Mouse (Mus musculus): ENCODE results near the gene Tomm70a. TPM values are rescaled to one million over a fixed set of nuclear protein-coding genes. Genes with fewer than 3 reads are reported as not detected.

The Tomm70a gene
- total and polyA plus RNA-seq, 3 experiments, result 97.4 to 162 (median 123) TPM

GRCm38 (mm10) chr16:57106185-57106960, 15.1 kb upstream of the Tomm70a start:
- H3K4me3 ChIP-seq (ENCODE audit: control insufficient read depth in 1 of 2, insufficient read depth in 1 of 2, low read depth in 2 of 2, low read length in 2 of 2), result no peak overlapping the region
- H3K9me3 ChIP-seq (replicated peaks; ENCODE audit: insufficient read depth, low read length), result no peaks in the 10 kb centered on the region
- H3K9ac ChIP-seq (ENCODE audit: control insufficient read depth, low read depth, low read length, poor library complexity, severe bottlenecking), result no peak overlapping the region
- H3K79me2 ChIP-seq (ENCODE audit: control insufficient read depth, insufficient read depth, low read length, poor library complexity), result no peaks in the 10 kb centered on the region
- peaks cover 9 to 21% of the 10 kb centered on the region in 2 experiments for H3K27me3 ChIP-seq (ENCODE audit: control insufficient read depth in 1 of 2, insufficient read depth in 2 of 2, low read length in 2 of 2)
- no peak overlapping the region for H3K27ac ChIP-seq (ENCODE audit: control insufficient read depth, low read depth, low read length)
- no peak for DNase-seq (ENCODE audit: low read depth, low spot score)
- no peak for TF ChIP-seq TAL1 (IDR thresholded peaks at IDR 0.05; ENCODE audit: low read length)
- no peak for TF ChIP-seq ZNF384 (IDR thresholded peaks at IDR 0.05; ENCODE audit: low read depth, low read length)
- no peak for TF ChIP-seq MXI1 (IDR thresholded peaks at IDR 0.05; ENCODE audit: low read depth, low read length)
- no peak for TF ChIP-seq MAX (IDR thresholded peaks at IDR 0.05; ENCODE audit: low read length)
- no peak for TF ChIP-seq SIN3A (IDR thresholded peaks at IDR 0.05; ENCODE audit: low read length)
- no peak for TF ChIP-seq GATA1 (IDR thresholded peaks at IDR 0.05; ENCODE audit: low read depth, low read length)
- H3K36me3 ChIP-seq (ENCODE audit: control insufficient read depth in 1 of 2, insufficient read depth in 2 of 2, low read length in 2 of 2), result no peaks in the 10 kb centered on the region
- no peaks in the 10 kb centered on the region for H3K4me1 ChIP-seq (ENCODE audit: control insufficient read depth in 1 of 2, insufficient read depth in 2 of 2, low read length in 2 of 2)

- TF ChIP-seq CTCF (IDR thresholded peaks at IDR 0.05 in 2 of 3, conservative IDR thresholded peaks at IDR 0.05 in 1 of 3; ENCODE audit: control insufficient read depth in 1 of 3, insufficient read depth in 1 of 3, low read depth in 2 of 3, low read length in 3 of 3, poor library complexity in 1 of 3, severe bottlenecking in 1 of 3) (peak; percentile 14 to 73 (median 16); a peak in 3 of 6 replicates), ZC3H11A (IDR thresholded peaks at IDR 0.05; ENCODE audit: low read depth, low read length) (peak; percentile 66), SIN3A (IDR thresholded peaks at IDR 0.05; ENCODE audit: low read length) (peak; percentile 37; the same call in 1 of the 2 replicates), RCOR1 (IDR thresholded peaks at IDR 0.05; ENCODE audit: low read depth, low read length) (peak; percentile 42; the same call in 1 of the 2 replicates), SMC3 (IDR thresholded peaks at IDR 0.05; ENCODE audit: low read depth, low read length) (peak; percentile 71), MYB (IDR thresholded peaks at IDR 0.05; ENCODE audit: low read depth, low read length) (no peak), RAD21 (IDR thresholded peaks at IDR 0.05; ENCODE audit: low read depth, low read length) (peak; percentile 77), E2F4 (IDR thresholded peaks at IDR 0.05; ENCODE audit: borderline replicate concordance, low read depth, low read length) (no peak)
- H3K4me3 ChIP-seq (ENCODE audit: control insufficient read depth in 1 of 2, insufficient read depth in 1 of 2, low read depth in 2 of 2, low read length in 2 of 2), result no peak overlapping the region
- no peaks in the 10 kb centered on the region for H3K9me3 ChIP-seq (replicated peaks; ENCODE audit: insufficient read depth, low read length)
- no peaks in the 10 kb centered on the region for H3K79me2 ChIP-seq (ENCODE audit: control insufficient read depth, insufficient read depth, low read length, poor library complexity)
- H3K27ac ChIP-seq (ENCODE audit: control insufficient read depth, low read depth, low read length), result no peak overlapping the region
- peaks cover 6 to 22% of the 10 kb centered on the region in 2 experiments for H3K27me3 ChIP-seq (ENCODE audit: control insufficient read depth in 1 of 2, insufficient read depth in 2 of 2, low read length in 2 of 2)
- H3K9ac ChIP-seq (ENCODE audit: control insufficient read depth, low read depth, low read length, poor library complexity, severe bottlenecking), result no peak overlapping the region
- peaks cover 0 to 15% of the 10 kb centered on the region in 2 experiments; a peak in 2 of 4 replicates for H3K36me3 ChIP-seq (ENCODE audit: control insufficient read depth in 1 of 2, insufficient read depth in 2 of 2, low read length in 2 of 2)
- peaks cover 0 to 13% of the 10 kb centered on the region in 2 experiments; a peak in 1 of 4 replicates for H3K4me1 ChIP-seq (ENCODE audit: control insufficient read depth in 1 of 2, insufficient read depth in 2 of 2, low read length in 2 of 2)
- peak; percentile 51 for DNase-seq (ENCODE audit: low read depth, low spot score)
These were observed 5.4 kb upstream of the Tomm70a start for GRCm38 (mm10) chr16:57116066-57116465.

GRCm38 (mm10) chr16:57117562-57117961, 3.9 kb upstream of the Tomm70a start:
- TF ChIP-seq MXI1 (IDR thresholded peaks at IDR 0.05; ENCODE audit: low read depth, low read length) (peak; percentile 44), GATA1 (IDR thresholded peaks at IDR 0.05; ENCODE audit: low read depth, low read length) (peak; percentile 48), EP300 (IDR thresholded peaks at IDR 0.05; ENCODE audit: low read depth in 1 of 2, low read length in 2 of 2) (peak; percentile 54 to 60; a peak in 3 of 4 replicates), E2F4 (IDR thresholded peaks at IDR 0.05; ENCODE audit: borderline replicate concordance, low read depth, low read length) (no peak), TCF12 (IDR thresholded peaks at IDR 0.05; ENCODE audit: low read depth, low read length) (0 out of 2 replicates have a peak, but pooled peaks have one; percentile 29), TBP (IDR thresholded peaks at IDR 0.05; ENCODE audit: low read depth, low read length) (no peak), ZKSCAN1 (IDR thresholded peaks at IDR 0.05; ENCODE audit: low read depth, low read length) (no peak)

More at GRCm38 (mm10) chr16:57117562-57117961, 3.9 kb upstream of the Tomm70a start:
- H3K9ac ChIP-seq (ENCODE audit: control insufficient read depth, low read depth, low read length, poor library complexity, severe bottlenecking), result no peak overlapping the region
- H3K27me3 ChIP-seq (ENCODE audit: control insufficient read depth in 1 of 2, insufficient read depth in 2 of 2, low read length in 2 of 2), result peaks cover 2 to 12% of the 10 kb centered on the region in 2 experiments
- no peaks in the 10 kb centered on the region for H3K9me3 ChIP-seq (replicated peaks; ENCODE audit: insufficient read depth, low read length)
- DNase-seq (ENCODE audit: low read depth, low spot score), result peak; percentile 65
- peaks cover 12% of the 10 kb centered on the region for H3K79me2 ChIP-seq (ENCODE audit: control insufficient read depth, insufficient read depth, low read length, poor library complexity)
- peaks cover 0 to 13% of the 10 kb centered on the region in 2 experiments; a peak in 2 of 4 replicates for H3K4me1 ChIP-seq (ENCODE audit: control insufficient read depth in 1 of 2, insufficient read depth in 2 of 2, low read length in 2 of 2)
- H3K27ac ChIP-seq (ENCODE audit: control insufficient read depth, low read depth, low read length), result no peak overlapping the region
- H3K4me3 ChIP-seq (ENCODE audit: control insufficient read depth in 1 of 2, insufficient read depth in 1 of 2, low read depth in 2 of 2, low read length in 2 of 2), result peak overlapping the region in 1 of 2 experiments; percentile 43; a peak in 1 of 4 replicates
- peaks cover 0 to 15% of the 10 kb centered on the region in 2 experiments; a peak in 2 of 4 replicates for H3K36me3 ChIP-seq (ENCODE audit: control insufficient read depth in 1 of 2, insufficient read depth in 2 of 2, low read length in 2 of 2)
